Mouse (Mus musculus): ENCODE measurements around the gene Dhx58.

The Dhx58 gene

GRCm38 (mm10) chr11:100703851-100704531 lies at the start of gene Dhx58:
TSS of gene Dhx58 (minus strand) at chr11:100704271.
- DNase-seq (ENCODE audit: low spot score), result no peak

GRCm38 (mm10) chr11:100752294-100752693 lies 48.2 kb upstream of the Dhx58 start:
- DNase-seq (ENCODE audit: low spot score), result no peak

- no peak for DNase-seq (ENCODE audit: low spot score)
Observed at GRCm38 (mm10) chr11:100750127-100750526, 46.1 kb upstream of the Dhx58 start.

- DNase-seq (ENCODE audit: low spot score), result no peak
Observed at GRCm38 (mm10) chr11:100749469-100749868, 45.4 kb upstream of the Dhx58 start.

GRCm38 (mm10) chr11:100748620-100749019 lies 44.5 kb upstream of the Dhx58 start:
- no peak for DNase-seq (ENCODE audit: low spot score)

GRCm38 (mm10) chr11:100747114-100747513 lies 43.0 kb upstream of the Dhx58 start:
- DNase-seq (ENCODE audit: low spot score), result no peak

GRCm38 (mm10) chr11:100746546-100746945 lies 42.5 kb upstream of the Dhx58 start:
- no peak for DNase-seq (ENCODE audit: low spot score)

GRCm38 (mm10) chr11:100745085-100745484 lies 41.0 kb upstream of the Dhx58 start:
- DNase-seq (ENCODE audit: low spot score), result no peak

- no peak for DNase-seq (ENCODE audit: low spot score)
Observed at GRCm38 (mm10) chr11:100741348-100741747, 37.3 kb upstream of the Dhx58 start.

GRCm38 (mm10) chr11:100738749-100739148 lies 34.7 kb upstream of the Dhx58 start:
- DNase-seq (ENCODE audit: low spot score), result no peak

GRCm38 (mm10) chr11:100738066-100738604 lies 34.1 kb upstream of the Dhx58 start, which contains the start of gene Rab5c:
TSS of gene Rab5c (minus strand) at chr11:100738215.
- DNase-seq (ENCODE audit: low spot score), result peak; percentile 92

GRCm38 (mm10) chr11:100737105-100737733 lies 33.1 kb upstream of the Dhx58 start:
- no peak for DNase-seq (ENCODE audit: low spot score)

- no peak for DNase-seq (ENCODE audit: low spot score)
Observed at GRCm38 (mm10) chr11:100736746-100737080, 32.6 kb upstream of the Dhx58 start.

- DNase-seq (ENCODE audit: low spot score), result no peak
Observed at GRCm38 (mm10) chr11:100735954-100736745, 32.1 kb upstream of the Dhx58 start.

- no peak for DNase-seq (ENCODE audit: low spot score)
Observed at GRCm38 (mm10) chr11:100735134-100735865, 31.2 kb upstream of the Dhx58 start.

- DNase-seq (ENCODE audit: low spot score), result no peak
Observed at GRCm38 (mm10) chr11:100730477-100731205, 26.6 kb upstream of the Dhx58 start.

- no peak for DNase-seq (ENCODE audit: low spot score)
Observed at GRCm38 (mm10) chr11:100729976-100730375, 25.9 kb upstream of the Dhx58 start.

GRCm38 (mm10) chr11:100728601-100729000 lies 24.5 kb upstream of the Dhx58 start:
- no peak for DNase-seq (ENCODE audit: low spot score)

GRCm38 (mm10) chr11:100727201-100727600 lies 23.1 kb upstream of the Dhx58 start:
- no peak for DNase-seq (ENCODE audit: low spot score)

GRCm38 (mm10) chr11:100724919-100725512 lies 20.9 kb upstream of the Dhx58 start:
- DNase-seq (ENCODE audit: low spot score), result no peak

- DNase-seq (ENCODE audit: low spot score), result no peak
Observed at GRCm38 (mm10) chr11:100722493-100723028, 18.5 kb upstream of the Dhx58 start.

Measured in ovary, postnatal 10 days (tissue).